Mouse (Mus musculus) spleen, adult 2 months (tissue): ENCODE measurements at regions not wholly inside any gene's neighbourhood (a gene's known extent, or its start where the extent isn't known, plus 50 kb on each side); places are given as distances from the start of the nearest gene placed in this dataset.

ENCODE experiments used
- CTCF ChIP-seq: fragments of 200-500 bp; IDR thresholded peaks from 2 replicates; pipeline ENCODE4 v1.5.1; 2011; ENCODE audit warnings: mild to moderate bottlenecking, inconsistent platforms; ENCODE audit not compliant: insufficient read depth, insufficient read length, insufficient replicate concordance; ENCODE audit errors: extremely low read depth
- POLR2A ChIP-seq: fragments of 200-500 bp; IDR thresholded peaks from 2 replicates; pipeline ENCODE4 v1.6.1; 2011; ENCODE audit warnings: low read depth, low read length, inconsistent platforms

GRCm38 (mm10) chr13:101931264-101931663 lies 163.2 kb upstream of the Pik3r1 start:
- TF ChIP-seq CTCF (no peak), POLR2A (no peak)
